Mouse (Mus musculus): ENCODE results near the gene Lrriq1. TPM values are rescaled to one million over a fixed set of nuclear protein-coding genes. Genes with fewer than 3 reads are reported as not detected.

The Lrriq1 gene
- polyA plus RNA-seq, 1 experiment from 2014 or later, result 3.1 TPM

DNA sequence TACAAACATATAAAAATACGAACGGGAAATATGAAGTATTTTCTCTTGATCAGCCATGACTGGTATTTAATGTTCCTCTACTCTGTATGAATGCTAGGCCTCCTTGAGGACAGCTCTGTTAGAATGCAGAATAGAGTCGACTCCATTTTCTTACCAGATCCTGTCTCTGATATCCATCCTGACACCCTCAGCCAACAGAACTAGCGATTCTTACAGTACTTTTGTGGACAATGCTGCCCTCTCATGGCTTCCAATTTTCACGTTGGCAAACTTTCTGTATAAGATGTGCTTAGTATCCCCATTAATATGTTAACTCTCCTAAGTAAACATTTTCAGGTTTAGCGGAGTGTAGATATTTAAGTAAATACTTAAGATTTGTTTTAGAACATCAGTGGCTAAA lies 94.6 kb downstream of the Lrriq1 start:
- Histone ChIP-seq H3K4me2 (ENCODE audit: low read length) (no peak overlapping the region), H3K4me1 (replicated peaks; ENCODE audit: control insufficient read depth, insufficient read depth, low read length) (no peaks in the 10 kb centered on the region), H3K4me3 (replicated peaks; ENCODE audit: low read length) (no peak overlapping the region), H3K9me3 (ENCODE audit: control insufficient read depth, low read length) (no peaks in the 10 kb centered on the region), H3K27me3 (replicated peaks; ENCODE audit: control insufficient read depth, insufficient read depth, low read length) (no peaks in the 10 kb centered on the region), H3K27ac (ENCODE audit: low read length) (no peak overlapping the region), H3K36me3 (ENCODE audit: control insufficient read depth, insufficient read depth) (no peaks in the 10 kb centered on the region), H3K9ac (replicated peaks; ENCODE audit: low read depth, low read length) (no peak overlapping the region)
- 54% methylated on average over 6 of the region's 6 CpGs for WGBS
- no peak for ATAC-seq

DNA sequence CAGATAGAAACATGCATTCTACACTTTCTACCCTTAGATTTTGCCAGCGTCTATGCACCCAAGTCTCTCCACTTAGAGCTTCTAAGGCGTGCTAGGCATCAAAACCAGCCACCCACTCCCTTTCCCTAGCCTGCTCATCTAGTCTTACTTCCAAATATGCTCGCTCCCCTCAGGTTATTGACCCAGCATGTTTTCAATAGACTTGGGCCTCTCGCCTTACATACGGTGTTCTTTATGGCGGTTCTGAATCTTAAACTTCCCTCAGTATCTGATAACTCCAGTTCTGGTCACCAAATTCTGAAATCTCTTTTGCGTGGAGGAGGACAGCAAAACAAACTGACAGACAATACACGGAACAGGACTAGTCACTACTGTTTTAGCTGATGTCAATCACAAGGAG lies 95.5 kb downstream of the Lrriq1 start:
- Histone ChIP-seq H3K4me1 (replicated peaks; ENCODE audit: control insufficient read depth, insufficient read depth, low read length) (no peaks in the 10 kb centered on the region), H3K36me3 (ENCODE audit: control insufficient read depth, insufficient read depth) (no peaks in the 10 kb centered on the region), H3K4me2 (ENCODE audit: low read length) (no peak overlapping the region), H3K27me3 (replicated peaks; ENCODE audit: control insufficient read depth, insufficient read depth, low read length) (no peaks in the 10 kb centered on the region), H3K4me3 (replicated peaks; ENCODE audit: low read length) (no peak overlapping the region), H3K27ac (ENCODE audit: low read length) (no peak overlapping the region), H3K9me3 (ENCODE audit: control insufficient read depth, low read length) (no peaks in the 10 kb centered on the region), H3K9ac (replicated peaks; ENCODE audit: low read depth, low read length) (no peak overlapping the region)
- ATAC-seq, result no peak
- 75% methylated on average over 8 of the region's 8 CpGs for WGBS

DNA sequence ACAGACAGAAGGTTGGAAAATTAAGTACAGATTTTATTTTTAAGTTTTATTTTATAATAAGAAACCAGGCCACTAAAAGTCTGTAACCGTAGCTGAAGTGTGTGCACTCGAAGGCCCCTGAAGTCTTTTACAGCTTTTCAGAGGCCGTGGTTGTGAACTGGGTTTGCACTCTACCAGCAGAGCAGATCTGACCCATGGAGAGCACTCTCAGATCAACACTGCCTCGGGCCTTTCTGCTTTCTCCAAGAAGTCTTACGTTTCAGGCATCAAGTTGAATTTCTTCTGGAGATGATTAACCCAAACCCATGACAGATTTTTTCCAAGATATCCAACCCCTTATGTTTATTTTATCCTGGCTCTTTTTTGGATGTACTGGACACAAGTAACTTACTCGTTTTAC lies 121.5 kb downstream of the Lrriq1 start:
- H3K36me3 ChIP-seq (ENCODE audit: control insufficient read depth, insufficient read depth), result no peaks in the 10 kb centered on the region
- no peak overlapping the region for H3K4me3 ChIP-seq (replicated peaks; ENCODE audit: low read length)
- no peaks in the 10 kb centered on the region for H3K9me3 ChIP-seq (ENCODE audit: control insufficient read depth, low read length)
- ATAC-seq, result no peak
- H3K4me1 ChIP-seq (replicated peaks; ENCODE audit: control insufficient read depth, insufficient read depth, low read length), result no peaks in the 10 kb centered on the region
- no peak overlapping the region for H3K4me2 ChIP-seq (ENCODE audit: low read length)
- H3K27ac ChIP-seq (ENCODE audit: low read length), result no peak overlapping the region
- H3K9ac ChIP-seq (replicated peaks; ENCODE audit: low read depth, low read length), result no peak overlapping the region
- no peaks in the 10 kb centered on the region for H3K27me3 ChIP-seq (replicated peaks; ENCODE audit: control insufficient read depth, insufficient read depth, low read length)
- WGBS, result 77% methylated on average over 6 of the region's 6 CpGs

DNA sequence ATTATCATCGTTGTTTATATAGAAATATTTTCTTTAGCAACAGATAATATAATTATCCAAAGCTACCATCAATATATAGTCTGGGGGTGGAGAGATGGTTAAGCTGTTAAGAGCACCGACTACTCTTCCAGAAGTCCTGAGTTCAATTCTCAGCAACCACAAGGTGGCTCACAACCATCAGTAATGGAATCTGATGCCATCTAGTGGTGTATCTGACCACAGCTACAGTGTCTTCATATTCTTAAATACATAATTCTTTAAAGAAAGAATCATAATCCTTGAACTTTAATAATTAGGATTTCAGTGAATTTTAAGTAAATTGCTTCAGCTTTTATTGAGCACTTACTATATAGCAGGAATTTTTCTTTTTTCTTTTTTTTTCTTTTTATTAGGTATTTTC lies 128.0 kb downstream of the Lrriq1 start:
- H3K36me3 ChIP-seq (ENCODE audit: control insufficient read depth, insufficient read depth), result no peaks in the 10 kb centered on the region
- WGBS, result 91% methylated on average over 2 of the region's 2 CpGs
- H3K27ac ChIP-seq (ENCODE audit: low read length), result no peak overlapping the region
- H3K9ac ChIP-seq (replicated peaks; ENCODE audit: low read depth, low read length), result no peak overlapping the region
- H3K27me3 ChIP-seq (replicated peaks; ENCODE audit: control insufficient read depth, insufficient read depth, low read length), result no peaks in the 10 kb centered on the region
- no peak for ATAC-seq
- no peaks in the 10 kb centered on the region for H3K9me3 ChIP-seq (ENCODE audit: control insufficient read depth, low read length)
- H3K4me1 ChIP-seq (replicated peaks; ENCODE audit: control insufficient read depth, insufficient read depth, low read length), result no peaks in the 10 kb centered on the region
- H3K4me3 ChIP-seq (replicated peaks; ENCODE audit: low read length), result no peak overlapping the region
- H3K4me2 ChIP-seq (ENCODE audit: low read length), result no peak overlapping the region

DNA sequence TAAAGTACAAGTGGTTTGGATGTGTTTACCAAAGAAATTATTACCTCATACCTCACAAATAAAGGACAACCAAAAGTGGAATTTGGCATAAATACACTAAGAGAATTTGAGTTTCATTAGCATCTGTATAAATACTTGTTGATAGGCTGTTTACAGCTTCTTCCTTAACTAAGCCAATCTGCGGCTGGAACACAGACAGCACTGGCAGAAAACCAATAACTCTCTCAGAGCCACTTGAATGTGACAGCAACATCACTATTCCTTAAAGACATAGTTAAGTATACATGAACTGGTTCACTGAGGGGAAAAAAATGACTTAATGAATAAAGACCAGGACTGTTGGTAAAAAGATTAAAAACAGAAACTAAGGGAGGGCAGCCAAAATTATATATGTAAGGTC lies 150.0 kb downstream of the Lrriq1 start:
- H3K9ac ChIP-seq (replicated peaks; ENCODE audit: low read depth, low read length), result no peak overlapping the region
- no peak overlapping the region for H3K4me2 ChIP-seq (ENCODE audit: low read length)
- H3K27ac ChIP-seq (ENCODE audit: low read length), result no peak overlapping the region
- no peaks in the 10 kb centered on the region for H3K9me3 ChIP-seq (ENCODE audit: control insufficient read depth, low read length)
- ATAC-seq, result no peak
- 26% methylated on average over 1 of the region's 1 CpGs for WGBS
- no peak overlapping the region for H3K4me3 ChIP-seq (replicated peaks; ENCODE audit: low read length)
- H3K4me1 ChIP-seq (replicated peaks; ENCODE audit: control insufficient read depth, insufficient read depth, low read length), result no peaks in the 10 kb centered on the region
- H3K27me3 ChIP-seq (replicated peaks; ENCODE audit: control insufficient read depth, insufficient read depth, low read length), result no peaks in the 10 kb centered on the region
- H3K36me3 ChIP-seq (ENCODE audit: control insufficient read depth, insufficient read depth), result no peaks in the 10 kb centered on the region

DNA sequence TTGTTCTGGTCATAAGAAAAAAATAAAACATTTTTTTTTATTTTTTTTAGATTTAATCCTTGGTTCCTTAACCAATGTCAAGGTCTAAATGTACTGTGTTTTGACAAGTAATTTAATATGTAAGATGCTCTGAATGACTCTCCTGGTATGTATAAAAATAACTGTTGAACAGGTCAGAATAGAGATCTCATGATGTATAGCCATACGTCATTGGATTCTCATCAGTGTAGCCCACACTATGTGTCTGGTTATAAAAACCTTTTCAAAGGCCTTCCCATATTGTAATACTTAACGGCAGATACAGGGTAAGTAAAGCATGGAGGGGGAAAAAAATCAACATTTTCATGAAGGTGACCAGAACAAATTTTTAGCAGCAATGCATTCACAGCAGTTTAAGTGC lies 186.5 kb downstream of the Lrriq1 start:
- H3K36me3 ChIP-seq (ENCODE audit: control insufficient read depth, insufficient read depth), result no peaks in the 10 kb centered on the region
- H3K9me3 ChIP-seq (ENCODE audit: control insufficient read depth, low read length), result no peaks in the 10 kb centered on the region
- ATAC-seq, result no peak
- no peak overlapping the region for H3K27ac ChIP-seq (ENCODE audit: low read length)
- H3K4me2 ChIP-seq (ENCODE audit: low read length), result no peak overlapping the region
- H3K9ac ChIP-seq (replicated peaks; ENCODE audit: low read depth, low read length), result no peak overlapping the region
- WGBS, result 81% methylated on average over 2 of the region's 2 CpGs
- no peaks in the 10 kb centered on the region for H3K27me3 ChIP-seq (replicated peaks; ENCODE audit: control insufficient read depth, insufficient read depth, low read length)
- H3K4me1 ChIP-seq (replicated peaks; ENCODE audit: control insufficient read depth, insufficient read depth, low read length), result no peaks in the 10 kb centered on the region
- H3K4me3 ChIP-seq (replicated peaks; ENCODE audit: low read length), result no peak overlapping the region

DNA sequence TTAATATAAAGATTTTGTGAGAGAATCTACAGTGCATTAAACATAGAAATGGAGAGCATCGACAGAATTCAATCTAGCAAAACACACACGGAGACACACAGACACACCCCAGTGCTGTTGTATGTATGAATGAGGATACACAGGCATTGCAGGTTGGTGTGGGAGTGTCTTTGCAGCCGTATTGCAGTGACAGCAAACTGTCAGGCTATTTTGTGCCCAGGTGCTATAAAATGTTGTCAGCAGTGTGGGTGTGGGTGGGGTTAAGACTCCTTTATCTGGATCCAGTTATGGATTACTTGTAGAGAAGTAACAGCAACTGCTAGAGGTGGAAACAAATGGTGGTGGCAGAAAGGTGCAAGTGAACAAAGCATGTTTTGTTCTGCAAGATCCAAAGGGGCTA lies 189.5 kb downstream of the Lrriq1 start:
- no peak overlapping the region for H3K4me2 ChIP-seq (ENCODE audit: low read length)
- no peaks in the 10 kb centered on the region for H3K9me3 ChIP-seq (ENCODE audit: control insufficient read depth, low read length)
- no peaks in the 10 kb centered on the region for H3K36me3 ChIP-seq (ENCODE audit: control insufficient read depth, insufficient read depth)
- H3K27ac ChIP-seq (ENCODE audit: low read length), result no peak overlapping the region
- WGBS, result 78% methylated on average over 3 of the region's 3 CpGs
- no peak for ATAC-seq
- H3K9ac ChIP-seq (replicated peaks; ENCODE audit: low read depth, low read length), result no peak overlapping the region
- H3K4me3 ChIP-seq (replicated peaks; ENCODE audit: low read length), result no peak overlapping the region
- H3K4me1 ChIP-seq (replicated peaks; ENCODE audit: control insufficient read depth, insufficient read depth, low read length), result no peaks in the 10 kb centered on the region
- H3K27me3 ChIP-seq (replicated peaks; ENCODE audit: control insufficient read depth, insufficient read depth, low read length), result no peaks in the 10 kb centered on the region

DNA sequence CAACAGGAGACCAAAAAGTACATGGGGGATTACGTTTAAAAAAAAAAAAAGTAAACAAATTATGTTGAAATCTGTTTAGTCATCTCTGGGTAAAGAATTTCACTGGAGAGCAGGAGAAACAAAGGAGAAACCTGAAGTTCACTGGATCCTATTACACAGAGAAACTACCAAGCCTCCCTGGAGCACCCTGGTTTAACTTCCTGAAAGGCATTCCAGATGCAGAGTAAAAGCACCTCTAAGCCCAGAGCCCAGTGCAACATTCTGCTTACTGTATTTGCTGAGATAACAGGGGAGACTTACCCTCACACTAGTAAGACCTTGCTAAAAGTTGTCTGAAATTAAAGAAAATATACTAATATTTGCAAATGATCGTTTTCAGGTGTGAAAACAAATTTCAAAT lies 191.1 kb downstream of the Lrriq1 start:
- Histone ChIP-seq H3K4me3 (replicated peaks; ENCODE audit: low read length) (no peak overlapping the region), H3K36me3 (ENCODE audit: control insufficient read depth, insufficient read depth) (no peaks in the 10 kb centered on the region), H3K27ac (ENCODE audit: low read length) (no peak overlapping the region), H3K9ac (replicated peaks; ENCODE audit: low read depth, low read length) (no peak overlapping the region), H3K27me3 (replicated peaks; ENCODE audit: control insufficient read depth, insufficient read depth, low read length) (no peaks in the 10 kb centered on the region), H3K4me1 (replicated peaks; ENCODE audit: control insufficient read depth, insufficient read depth, low read length) (no peaks in the 10 kb centered on the region), H3K4me2 (ENCODE audit: low read length) (no peak overlapping the region), H3K9me3 (ENCODE audit: control insufficient read depth, low read length) (no peaks in the 10 kb centered on the region)
- WGBS, result 63% methylated on average over 2 of the region's 2 CpGs
- ATAC-seq, result no peak

DNA sequence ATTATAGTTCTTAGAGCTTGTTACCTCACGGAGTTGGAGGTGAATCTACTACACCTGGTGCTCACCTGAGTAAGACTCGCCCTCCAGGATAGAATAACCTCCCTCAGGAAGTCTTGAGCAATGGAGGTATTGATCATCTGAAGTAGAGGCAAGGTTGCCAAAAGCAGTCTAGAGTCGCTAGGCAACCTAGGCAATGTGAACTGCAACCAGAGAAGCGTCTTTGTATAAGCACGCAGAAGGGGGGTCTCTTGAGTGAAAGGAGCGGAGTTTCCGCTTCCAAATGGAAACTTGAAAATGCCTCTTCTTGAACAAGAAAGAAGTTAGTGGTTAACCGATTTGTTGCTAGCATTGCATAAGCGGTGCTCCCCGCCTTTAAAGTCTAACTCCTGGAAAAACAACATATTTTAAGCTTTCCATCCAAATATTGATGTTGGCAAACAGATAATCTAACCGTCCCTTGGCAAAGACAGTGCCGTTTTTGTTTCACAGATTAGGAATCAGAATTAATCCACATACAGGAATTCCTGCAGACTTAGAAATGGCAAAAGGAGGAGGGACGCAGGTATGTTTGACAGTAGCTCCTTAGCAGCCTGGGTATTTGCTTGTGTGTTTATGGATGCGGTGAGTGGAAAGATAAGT lies 201.0 kb downstream of the Lrriq1 start:
- H3K27ac ChIP-seq (ENCODE audit: low read length), result no peak overlapping the region
- H3K27me3 ChIP-seq (replicated peaks; ENCODE audit: control insufficient read depth, insufficient read depth, low read length), result peaks cover 44% of the 10 kb centered on the region
- 0 out of 2 replicates have a peak, but pooled peaks have one; percentile 26 for ATAC-seq
- H3K36me3 ChIP-seq (ENCODE audit: control insufficient read depth, insufficient read depth), result no peaks in the 10 kb centered on the region
- H3K4me2 ChIP-seq (ENCODE audit: low read length), result no peak overlapping the region
- no peaks in the 10 kb centered on the region for H3K4me1 ChIP-seq (replicated peaks; ENCODE audit: control insufficient read depth, insufficient read depth, low read length)
- 2% methylated on average over 14 of the region's 14 CpGs for WGBS
- H3K9me3 ChIP-seq (ENCODE audit: control insufficient read depth, low read length), result no peaks in the 10 kb centered on the region
- no peak overlapping the region for H3K4me3 ChIP-seq (replicated peaks; ENCODE audit: low read length)
- H3K9ac ChIP-seq (replicated peaks; ENCODE audit: low read depth, low read length), result no peak overlapping the region

DNA sequence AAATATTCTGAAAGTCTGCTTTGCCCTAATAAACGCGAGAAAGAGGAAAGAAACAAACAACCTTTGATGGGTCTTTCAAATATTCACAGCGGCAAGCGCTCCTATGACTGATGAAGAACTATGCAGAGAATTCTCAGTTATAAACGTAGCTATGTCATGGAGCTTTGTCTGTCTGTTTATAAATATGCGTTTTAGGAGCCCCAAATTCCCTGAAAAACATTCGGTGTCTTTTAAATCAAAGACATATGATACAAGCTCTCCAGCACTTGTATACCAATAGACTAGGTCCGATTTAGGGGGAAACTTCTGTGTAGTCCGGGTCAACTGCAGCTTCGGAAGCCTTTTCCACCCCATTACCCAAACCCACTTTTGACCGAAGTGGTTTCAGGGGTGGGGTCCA lies 205.2 kb downstream of the Lrriq1 start:
- H3K27ac ChIP-seq (ENCODE audit: low read length), result no peak overlapping the region
- no peak overlapping the region for H3K4me3 ChIP-seq (replicated peaks; ENCODE audit: low read length)
- H3K4me2 ChIP-seq (ENCODE audit: low read length), result no peak overlapping the region
- H3K27me3 ChIP-seq (replicated peaks; ENCODE audit: control insufficient read depth, insufficient read depth, low read length), result peaks cover 55% of the 10 kb centered on the region
- no peak overlapping the region for H3K9ac ChIP-seq (replicated peaks; ENCODE audit: low read depth, low read length)
- no peaks in the 10 kb centered on the region for H3K9me3 ChIP-seq (ENCODE audit: control insufficient read depth, low read length)
- WGBS, result 2% methylated on average over 11 of the region's 11 CpGs
- no peaks in the 10 kb centered on the region for H3K36me3 ChIP-seq (ENCODE audit: control insufficient read depth, insufficient read depth)
- ATAC-seq, result no peak
- peaks cover 11% of the 10 kb centered on the region for H3K4me1 ChIP-seq (replicated peaks; ENCODE audit: control insufficient read depth, insufficient read depth, low read length)

All from forebrain, embryonic 16.5 days (tissue).